Mouse (Mus musculus) limb, embryonic 14.5 days (tissue): Measurements from ENCODE around the gene Msh3. TPM values are rescaled to one million over a fixed set of nuclear protein-coding genes. Genes with fewer than 3 reads are reported as not detected.

ENCODE experiments used
- ATAC-seq: fragments of 200-750 bp; cut with Nextera tagmentation; 2 replicates; pipeline ENCODE4 v1.8.0; 2017; ENCODE audit warnings: low read depth, moderate number of reproducible peaks, moderate TSS enrichment; ENCODE audit not compliant: low FRiP score
- DNase-seq: peaks from one replicate; pipeline ENCODE4 v3.0.0-alpha.2; 2015; ENCODE audit warnings: low spot score
- H3K27ac ChIP-seq: fragments of 300-500 bp; sonication (generic); replicated peaks from 2 replicates; pipeline ENCODE4 v1.5.1; 2014; ENCODE audit warnings: low read depth, mild to moderate bottlenecking, low read length, moderate library complexity, mixed read lengths
- H3K27me3 ChIP-seq: fragments of 300-500 bp; sonication (generic); 2 replicates; pipeline ENCODE4 v1.6.1; 2014; ENCODE audit warnings: low read length, mixed read lengths; ENCODE audit not compliant: control insufficient read depth, insufficient read depth
- H3K36me3 ChIP-seq: fragments of 300-500 bp; sonication (generic); 2 replicates; pipeline ENCODE4 v1.6.1; 2014; ENCODE audit warnings: mild to moderate bottlenecking, low read length, moderate library complexity, mixed read lengths; ENCODE audit not compliant: control insufficient read depth, insufficient read depth
- H3K4me1 ChIP-seq: fragments of 300-500 bp; sonication (generic); 2 replicates; pipeline ENCODE4 v1.6.1; 2014; ENCODE audit warnings: antibody characterized with exemption, low read length, mixed read lengths; ENCODE audit not compliant: control insufficient read depth, insufficient read depth
- H3K4me2 ChIP-seq: fragments of 300-500 bp; sonication (generic); replicated peaks from 2 replicates; pipeline ENCODE4 v1.6.1; 2014; ENCODE audit warnings: low read depth, mild to moderate bottlenecking, low read length, moderate library complexity; ENCODE audit not compliant: severe bottlenecking
- H3K4me3 ChIP-seq: fragments of 300-500 bp; sonication (generic); replicated peaks from 2 replicates; pipeline ENCODE4 v1.5.1; 2014; ENCODE audit warnings: low read length
- H3K9ac ChIP-seq: fragments of 300-500 bp; sonication (generic); 2 replicates; pipeline ENCODE4 v1.6.1; 2014; ENCODE audit warnings: mild to moderate bottlenecking, low read depth, low read length, moderate library complexity; ENCODE audit not compliant: severe bottlenecking
- H3K9me3 ChIP-seq: fragments of 300-500 bp; sonication (generic); 2 replicates; pipeline ENCODE4 v1.6.1; 2016; ENCODE audit warnings: low read length; ENCODE audit not compliant: control insufficient read depth
- POLR2A ChIP-seq: fragments of 200-500 bp; IDR thresholded peaks from 2 replicates; pipeline ENCODE4 v1.8.0; 2012; ENCODE audit warnings: inconsistent platforms, mild to moderate bottlenecking, moderate library complexity, borderline replicate concordance; ENCODE audit not compliant: insufficient read depth, insufficient read length; ENCODE audit errors: extremely low read depth
- WGBS: fragments of 180-500 bp; shearing (Covaris S2); extraction: QIAGEN DNeasy Blood & Tissue Kit; methylation state at CpG from one replicate; pipeline ENCODE4 v1.1.7; 2014; 5-methylcytosine and 5-hydroxymethylcytosine counted together
- polyA plus RNA-seq, 2 experiments: library from polyadenylated mRNA; depleted of rRNA in 1 of 2; stranded (reverse) in 1 of 2; unstranded in 1 of 2; fragments of >200 nt; fragmentation: Nextera tagmentation in 1 of 2; extraction: Ambion mirVana in 1 of 2; gene quantifications; 2 replicates each; pipeline versions ENCODE4 v1.2.1 to v1.2.3; 2012 to 2014

The Msh3 gene
- polyA plus RNA-seq, 2 experiments = 25.2 to 26.2 TPM

DNA sequence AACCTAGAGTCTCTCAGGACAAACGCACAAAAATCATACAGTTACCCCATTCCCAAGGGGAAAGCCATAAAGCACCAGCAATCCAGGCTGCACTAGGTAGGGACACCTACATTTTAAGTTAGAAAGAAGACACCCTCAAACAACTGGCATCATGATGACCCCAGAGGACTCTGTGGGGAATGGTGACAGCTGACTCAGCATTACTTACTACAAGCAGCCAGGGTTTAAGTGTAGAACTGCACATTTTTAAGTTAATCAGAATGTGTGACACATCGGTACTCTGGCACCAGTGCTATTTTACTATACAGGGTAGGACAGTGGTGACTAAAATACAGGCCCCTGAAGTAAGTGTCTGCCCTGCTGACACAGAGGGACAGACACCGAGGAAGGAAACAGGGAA, 24.2 kb downstream of the Msh3 start:
- peaks cover 7% of the 10 kb centered on the region for H3K36me3 ChIP-seq
- no peak overlapping the region for H3K9ac ChIP-seq
- DNase-seq = no peak
- H3K9me3 ChIP-seq = no peaks in the 10 kb centered on the region
- 96% methylated on average over 3 of the region's 3 CpGs for WGBS
- no peaks in the 10 kb centered on the region for H3K27me3 ChIP-seq
- H3K4me1 ChIP-seq = no peaks in the 10 kb centered on the region
- TF ChIP-seq POLR2A = no peak
- H3K4me2 ChIP-seq = no peak overlapping the region
- H3K4me3 ChIP-seq = no peak overlapping the region
- no peak for ATAC-seq
- no peak overlapping the region for H3K27ac ChIP-seq

DNA sequence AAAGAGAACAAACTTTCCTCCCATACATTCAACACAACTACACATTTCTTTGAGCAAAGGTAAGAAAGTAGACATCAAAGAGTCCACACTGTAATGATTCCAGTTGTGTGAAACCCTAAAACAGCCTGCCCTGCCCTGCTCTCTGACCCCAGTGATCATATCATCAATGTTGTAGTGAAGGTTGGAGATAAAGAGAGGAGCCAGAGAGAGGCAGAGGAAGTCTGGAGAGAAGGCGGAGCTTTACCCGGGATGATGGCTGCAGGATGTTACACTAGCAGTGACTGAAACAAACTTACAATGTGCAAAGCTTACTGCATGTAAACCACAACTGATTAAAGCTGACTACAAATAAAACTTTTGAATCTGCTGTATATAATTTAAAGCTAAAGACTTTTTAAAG, 26.8 kb downstream of the Msh3 start:
- no peak for ATAC-seq
- Histone ChIP-seq H3K36me3 (peaks cover 4% of the 10 kb centered on the region), H3K9me3 (no peaks in the 10 kb centered on the region), H3K4me2 (no peak overlapping the region), H3K27me3 (no peaks in the 10 kb centered on the region), H3K27ac (no peak overlapping the region), H3K9ac (no peak overlapping the region), H3K4me1 (no peaks in the 10 kb centered on the region), H3K4me3 (no peak overlapping the region)
- DNase-seq = no peak
- WGBS = 85% methylated on average over 2 of the region's 2 CpGs
- TF ChIP-seq POLR2A = no peak

DNA sequence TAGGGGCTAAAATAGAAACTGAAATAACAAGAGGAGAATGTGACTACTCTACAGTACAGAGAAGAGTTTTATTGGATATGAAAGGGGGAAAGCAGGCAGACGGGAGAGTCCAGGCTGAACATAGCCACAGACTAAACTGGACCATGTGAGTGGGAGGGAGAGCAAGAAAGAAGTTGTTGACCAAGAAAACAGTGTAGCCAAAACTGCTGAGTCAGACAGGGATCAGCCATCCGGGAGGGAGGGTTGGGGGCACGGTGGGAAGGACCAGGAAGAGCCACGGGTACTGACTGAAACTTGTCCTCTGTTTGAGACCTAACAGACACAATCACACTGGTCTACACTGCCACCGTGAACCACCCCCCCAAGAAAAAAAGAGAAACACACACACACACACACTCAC, 28.8 kb downstream of the Msh3 start:
- ATAC-seq (no peak), DNase-seq (no peak)
- no peaks in the 10 kb centered on the region for H3K9me3 ChIP-seq
- H3K4me1 ChIP-seq = no peaks in the 10 kb centered on the region
- no peak overlapping the region for H3K27ac ChIP-seq
- 66% methylated on average over 5 of the region's 5 CpGs for WGBS
- no peak overlapping the region for H3K4me2 ChIP-seq
- peaks cover 7% of the 10 kb centered on the region; the same call in 1 of the 2 replicates for H3K36me3 ChIP-seq
- no peak for TF ChIP-seq POLR2A
- H3K27me3 ChIP-seq = no peaks in the 10 kb centered on the region
- H3K4me3 ChIP-seq = no peak overlapping the region
- no peak overlapping the region for H3K9ac ChIP-seq

DNA sequence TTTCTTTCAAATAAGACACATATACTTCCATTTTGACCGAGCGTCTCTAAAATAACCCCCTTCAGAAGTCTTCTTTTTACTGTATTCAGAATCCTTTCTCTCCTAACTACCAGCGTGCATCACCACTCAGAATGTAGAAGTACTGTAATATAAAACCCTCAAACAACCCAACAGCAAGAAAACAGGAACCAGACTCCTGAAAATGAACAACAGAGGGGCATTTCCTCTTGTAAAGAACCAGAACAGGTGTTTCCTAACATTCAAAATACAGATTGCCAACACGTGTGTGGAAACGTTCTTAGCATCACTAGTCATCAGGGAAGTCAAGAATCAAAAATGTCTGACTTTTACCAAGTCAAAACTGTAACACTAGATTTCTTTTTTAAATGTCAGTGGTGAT, 34.0 kb downstream of the Msh3 start:
- H3K9me3 ChIP-seq = no peaks in the 10 kb centered on the region
- no peak overlapping the region for H3K9ac ChIP-seq
- 0 out of 2 replicates have a peak overlapping the region, but pooled peaks have one; percentile 13 for H3K27ac ChIP-seq
- TF ChIP-seq POLR2A = no peak
- no peaks in the 10 kb centered on the region for H3K27me3 ChIP-seq
- no peak overlapping the region for H3K4me3 ChIP-seq
- H3K4me1 ChIP-seq = peaks cover 5% of the 10 kb centered on the region
- WGBS = 41% methylated on average over 5 of the region's 5 CpGs
- H3K36me3 ChIP-seq = 0 out of 2 replicates have a peak, but pooled peaks cover 7% of the 10 kb centered on the region
- DNase-seq = no peak
- H3K4me2 ChIP-seq = no peak overlapping the region
- ATAC-seq = no peak

DNA sequence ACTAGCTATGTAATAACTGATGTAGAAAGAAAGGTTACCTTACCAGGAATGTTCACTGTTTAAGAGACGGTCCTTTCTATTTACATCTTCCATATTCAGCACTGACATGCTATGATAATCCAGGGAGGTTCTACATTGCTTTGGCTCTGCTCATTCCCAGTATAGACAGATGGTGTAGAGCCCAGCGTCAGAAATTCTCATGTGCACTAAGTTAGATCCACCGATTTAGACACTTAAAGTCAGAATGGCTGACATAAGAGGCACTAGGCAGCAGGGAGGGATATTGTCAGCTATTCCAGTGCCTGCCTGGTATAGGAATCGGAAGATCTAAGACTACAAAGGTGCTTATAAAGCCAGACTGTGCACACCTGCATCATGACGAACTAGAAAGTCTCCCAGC, 40.2 kb downstream of the Msh3 start:
- Histone ChIP-seq H3K27ac (no peak overlapping the region), H3K36me3 (0 out of 2 replicates have a peak, but pooled peaks cover 10% of the 10 kb centered on the region), H3K9me3 (no peaks in the 10 kb centered on the region), H3K9ac (no peak overlapping the region), H3K4me1 (no peaks in the 10 kb centered on the region; the same call in 1 of the 2 replicates), H3K4me3 (no peak overlapping the region), H3K27me3 (no peaks in the 10 kb centered on the region), H3K4me2 (no peak overlapping the region)
- DNase-seq = no peak
- ATAC-seq = no peak
- WGBS = 59% methylated on average over 5 of the region's 5 CpGs
- TF ChIP-seq POLR2A = no peak

DNA sequence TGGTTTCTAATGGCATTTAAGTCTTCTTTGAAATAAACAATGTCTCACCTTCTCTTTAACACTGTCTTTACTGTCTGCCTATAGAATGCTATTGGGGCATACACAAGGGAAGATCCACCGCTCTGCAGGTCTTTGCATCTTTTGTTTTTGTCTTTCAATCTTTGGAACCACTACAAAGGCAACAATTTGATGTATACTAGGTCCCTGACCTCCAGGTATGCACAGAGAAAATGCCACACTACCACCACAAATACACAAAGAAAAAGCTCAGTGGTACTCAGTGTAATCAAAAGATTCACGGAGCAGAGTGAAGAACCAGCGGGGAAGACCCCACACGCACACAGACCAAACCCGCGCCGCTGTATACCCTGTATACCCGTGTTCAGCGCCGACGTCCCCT, 49.1 kb downstream of the Msh3 start, which contains the start of gene Gm20379:
Gm20379 (plus strand) TSS at position 301 of the 400 bp plus-strand sequence.
- Histone ChIP-seq H3K4me2 (no peak within 1 kb of the TSS), H3K4me1 (peaks cover 14% of the 10 kb centered on the region), H3K27me3 (no peaks in the 10 kb centered on the region), H3K4me3 (no peak within 1 kb of the TSS), H3K9ac (no peak within 1 kb of the TSS), H3K36me3 (peaks cover 16% of the 10 kb centered on the region), H3K9me3 (no peaks in the 10 kb centered on the region), H3K27ac (no peak within 1 kb of the TSS)
- no peak for ATAC-seq
- 97% methylated on average over 11 of the region's 11 CpGs for WGBS
- TF ChIP-seq POLR2A = no peak
- no peak for DNase-seq
